Mouse (Mus musculus) CH12.LX (cell line): ENCODE measurements around the gene Uchl4. TPM values are rescaled to one million over a fixed set of nuclear protein-coding genes. Genes with fewer than 3 reads are reported as not detected.

Experiments used
- DNase-seq: peaks from one replicate; pipeline ENCODE4 v3.0.0-alpha.2; 2013; ENCODE audit errors: extremely low read depth
- H3K27ac ChIP-seq: 2 replicates; pipeline ENCODE4 v1.5.1; 2012; ENCODE audit warnings: low read depth, mild to moderate bottlenecking, control low read depth, moderate library complexity; ENCODE audit not compliant: insufficient read depth
- H3K27me3 ChIP-seq: replicated peaks from 2 replicates; pipeline ENCODE3; 2012; ENCODE audit warnings: inconsistent platforms
- H3K36me3 ChIP-seq, 2 experiments: replicated peaks in 1 of 2; 2 replicates each; pipeline versions ENCODE3 to v1.6.1; 2012; ENCODE audit warnings: inconsistent platforms in 1 of 2, low read length in 1 of 2, mild to moderate bottlenecking in 1 of 2, mixed read lengths in 1 of 2, moderate library complexity in 1 of 2; ENCODE audit not compliant: control insufficient read depth in 1 of 2, insufficient read depth in 1 of 2
- H3K4me1 ChIP-seq, 2 experiments: 2 replicates each; pipeline ENCODE4 v1.6.1; 2012; ENCODE audit warnings: inconsistent platforms in 1 of 2, moderate library complexity in 1 of 2; ENCODE audit not compliant: insufficient read depth in 2 of 2, control insufficient read depth in 1 of 2
- H3K4me2 ChIP-seq: 2 replicates; pipeline ENCODE4 v1.6.1; 2012; ENCODE audit warnings: low read depth, mild to moderate bottlenecking, control low read depth; ENCODE audit not compliant: poor library complexity, insufficient read depth, severe bottlenecking
- H3K4me3 ChIP-seq, 3 experiments: fragments of 150-350 bp in 1 of 3; sonication (generic) in 1 of 3; replicated peaks in 1 of 3; 2 replicates each; pipeline versions ENCODE3 to v1.5.1; 2011 to 2012; ENCODE audit warnings: low read depth in 2 of 3, low read length in 2 of 3, mild to moderate bottlenecking in 2 of 3, moderate library complexity in 2 of 3, control low read depth in 1 of 3, improper control_type of control experiment in 1 of 3, inconsistent platforms in 1 of 3, mixed read lengths in 1 of 3; ENCODE audit not compliant: poor library complexity in 1 of 3
- H3K79me2 ChIP-seq: replicated peaks from 2 replicates; pipeline ENCODE4 v1.6.1; 2012; ENCODE audit warnings: mild to moderate bottlenecking, moderate library complexity; ENCODE audit not compliant: control insufficient read depth, poor library complexity, insufficient read depth, severe bottlenecking; ENCODE audit errors: extremely low read depth
- H3K9ac ChIP-seq: 2 replicates; pipeline ENCODE4 v1.6.1; 2012; ENCODE audit warnings: low read depth, mild to moderate bottlenecking, control low read depth, moderate library complexity; ENCODE audit not compliant: insufficient read depth
- H3K9me3 ChIP-seq: replicated peaks from 2 replicates; pipeline ENCODE3; 2012; ENCODE audit warnings: low read length, inconsistent platforms, mixed read lengths
- CHD2 ChIP-seq: IDR thresholded peaks from 2 replicates; pipeline ENCODE4 v1.6.1; 2011; ENCODE audit warnings: low read length, improper control_type of control experiment
- ELF1 ChIP-seq: IDR thresholded peaks from 2 replicates; pipeline ENCODE4 v1.6.1; 2014; ENCODE audit warnings: low read depth, mild to moderate bottlenecking, inconsistent platforms, low read length, improper control_type of control experiment
- ETS1 ChIP-seq: conservative IDR thresholded peaks from 2 replicates; pipeline ENCODE4 v1.6.1; 2012; ENCODE audit warnings: low read depth, mild to moderate bottlenecking, inconsistent platforms, low read length, improper control_type of control experiment, moderate library complexity
- HCFC1 ChIP-seq: IDR thresholded peaks from 2 replicates; pipeline ENCODE4 v1.6.1; 2012; ENCODE audit warnings: low read depth, mild to moderate bottlenecking, inconsistent platforms, low read length, improper control_type of control experiment
- KAT2A ChIP-seq: IDR thresholded peaks from 2 replicates; pipeline ENCODE4 v1.6.1; 2012; ENCODE audit warnings: low read length, improper control_type of control experiment, inconsistent platforms; ENCODE audit not compliant: insufficient replicate concordance
- MAZ ChIP-seq: IDR thresholded peaks from 2 replicates; pipeline ENCODE4 v1.6.1; 2012; ENCODE audit warnings: low read depth, mild to moderate bottlenecking, inconsistent platforms, low read length, improper control_type of control experiment, moderate library complexity
- MXI1 ChIP-seq: IDR thresholded peaks from 2 replicates; pipeline ENCODE4 v1.6.1; 2011; ENCODE audit warnings: mild to moderate bottlenecking, low read depth, low read length, improper control_type of control experiment
- MYC ChIP-seq: IDR thresholded peaks from 2 replicates; pipeline ENCODE4 v1.6.1; 2011; ENCODE audit warnings: low read depth, mild to moderate bottlenecking, improper control_type of control experiment, low read length
- NELFE ChIP-seq: IDR thresholded peaks from 2 replicates; pipeline ENCODE4 v1.6.1; 2011; ENCODE audit warnings: low read depth, low read length, improper control_type of control experiment
- NRF1 ChIP-seq: IDR thresholded peaks from 2 replicates; pipeline ENCODE4 v1.6.1; 2014; ENCODE audit warnings: low read depth, mild to moderate bottlenecking, inconsistent platforms, low read length, improper control_type of control experiment, moderate library complexity
- POLR2AphosphoS2 ChIP-seq: IDR thresholded peaks from 2 replicates; pipeline ENCODE4 v1.6.1; 2011; ENCODE audit warnings: low read depth, low read length, improper control_type of control experiment
- SMC3 ChIP-seq: IDR thresholded peaks from 2 replicates; pipeline ENCODE4 v1.6.1; 2011; ENCODE audit warnings: low read depth, low read length, improper control_type of control experiment
- UBTF ChIP-seq: IDR thresholded peaks from 2 replicates; pipeline ENCODE4 v1.6.1; 2012; ENCODE audit warnings: low read depth, mild to moderate bottlenecking, inconsistent platforms, low read length, improper control_type of control experiment, moderate library complexity
- ZC3H11A ChIP-seq: IDR thresholded peaks from 2 replicates; pipeline ENCODE4 v1.6.1; 2012; ENCODE audit warnings: low read depth, mild to moderate bottlenecking, inconsistent platforms, low read length, improper control_type of control experiment
- ZNF384 ChIP-seq: IDR thresholded peaks from 2 replicates; pipeline ENCODE4 v1.6.1; 2012; ENCODE audit warnings: low read depth, low read length, improper control_type of control experiment, inconsistent platforms
- dilution Hi-C: fragments of 300-500 bp; cut with MboI; formaldehyde crosslinking; loops from 2 replicates; pipeline ENCODE4 v1.14.3; 2020; ENCODE audit warnings: low sequenced_read_pairs; ENCODE audit not compliant: extremely low pct_unique_long_range_greater_than_20kb, extremely low pct_ligation_motif_present
- in situ Hi-C: fragments of 300-500 bp; cut with MboI; formaldehyde crosslinking; loops from 3 replicates; pipeline ENCODE4 v1.14.3; 2019; ENCODE audit warnings: low sequenced_read_pairs, low pct_ligation_motif_present, low pct_unique_long_range_greater_than_20kb, mixed read lengths
- polyA plus RNA-seq: library from polyadenylated mRNA; unstranded; fragments of >175 nt; gene quantifications from 2 replicates; pipeline ENCODE4 v1.2.1, GENCODE M21; 2012; ENCODE audit warnings: low read depth; ENCODE audit not compliant: insufficient read length
- total RNA-seq, 2 experiments: library from RNA; depleted of rRNA; stranded (reverse); fragments of 300-350 nt in 1 of 2; fragments of >200 nt in 1 of 2; gene quantifications; 2 replicates each; pipeline ENCODE4 v1.2.3; 2012 to 2014

The Uchl4 gene
- total RNA-seq (2012; rRNA removed) (0.55 and 0.59 TPM in 2 replicates), total RNA-seq (2014; rRNA removed) (8.2 and 11.0 TPM in 2 replicates), polyA plus RNA-seq (16.8 and 21.0 TPM in 2 replicates)

DNA sequence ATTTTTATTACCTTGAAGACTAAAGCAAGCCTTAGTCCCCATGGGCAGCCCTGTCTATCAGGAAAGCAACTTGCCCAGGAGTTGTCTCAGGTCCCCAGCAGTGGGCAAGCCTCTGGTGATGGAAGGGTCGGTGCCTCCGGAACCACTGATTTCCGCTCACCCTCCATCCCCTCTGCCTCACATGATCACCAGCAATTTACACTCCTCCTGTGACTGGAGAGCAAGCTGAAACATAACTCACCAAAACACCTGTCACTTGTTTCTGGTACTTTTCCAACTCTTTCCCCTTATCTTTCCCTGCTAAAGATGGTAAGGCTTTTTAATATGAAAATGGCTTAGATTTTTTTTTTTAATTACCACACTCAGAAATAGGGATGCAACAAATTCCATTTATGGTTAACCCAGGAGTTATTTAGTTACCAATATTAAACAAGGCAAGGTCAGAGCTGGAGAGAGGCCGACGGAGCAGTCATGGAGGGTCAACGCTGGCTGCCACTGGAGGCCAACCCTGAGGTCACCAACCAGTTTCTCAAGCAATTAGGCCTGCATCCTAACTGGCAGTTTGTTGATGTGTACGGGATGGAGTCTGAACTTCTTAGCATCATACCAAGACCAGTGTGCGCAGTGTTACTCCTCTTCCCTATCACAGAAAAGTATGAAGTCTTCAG is at the start of gene Uchl4:
TSS of gene Uchl4 (plus strand) at position 434 of the 668 bp plus-strand sequence.
- Histone ChIP-seq H3K4me1 (peaks cover 0 to 10% of the 10 kb centered on the region in 2 experiments; a peak in 2 of 4 replicates), H3K36me3 (peaks cover 9 to 56% of the 10 kb centered on the region in 2 experiments), H3K27ac (no peak within 1 kb of the TSS), H3K79me2 (peaks cover 2% of the 10 kb centered on the region), H3K9ac (no peak within 1 kb of the TSS), H3K4me2 (no peak within 1 kb of the TSS), H3K27me3 (no peaks in the 10 kb centered on the region)
- DNase-seq: no peak
- dilution Hi-C loops: no loop called here
- in situ Hi-C loops: no loop called here
- TF ChIP-seq ELF1 (no peak), POLR2AphosphoS2 (no peak), CHD2 (no peak), ZC3H11A (no peak), UBTF (no peak), MAZ (no peak), ZNF384 (no peak), MXI1 (no peak), NRF1 (no peak), KAT2A (no peak), MYC (no peak), ETS1 (no peak), HCFC1 (no peak), NELFE (no peak), SMC3 (no peak)
- TF ChIP-seq, all 38 proteins: peak for 0
- Histone ChIP-seq H3K4me3 (no peak within 1 kb of the TSS), H3K9me3 (no peaks in the 10 kb centered on the region)

DNA sequence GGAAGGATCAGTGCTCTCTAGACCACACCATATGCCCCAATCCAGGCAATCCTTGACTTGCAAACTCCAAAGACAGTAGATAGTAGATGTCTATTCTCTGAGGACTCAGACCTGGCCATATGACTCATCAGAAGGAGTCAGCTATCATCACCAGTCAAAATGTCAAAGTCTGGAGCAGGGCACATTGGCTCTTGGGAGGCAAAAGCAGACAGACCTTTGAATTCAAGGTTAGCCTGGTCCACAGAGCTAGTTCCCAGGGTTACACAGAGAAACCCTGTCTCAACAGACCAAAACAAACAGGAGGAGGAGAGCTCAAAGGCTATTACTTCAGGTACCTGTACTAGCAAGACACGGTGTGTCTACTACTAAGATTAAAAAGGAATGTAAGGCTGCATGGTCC is 41.1 kb upstream of the Uchl4 start:
- in situ Hi-C loops: loop anchor here (10.0 kb wide), 1 partner anchor 61 kb away; the partner anchor contains the start of gene Map2k1
- H3K36me3 ChIP-seq: peaks cover 26 to 90% of the 10 kb centered on the region in 2 experiments

More for the DNA sequence above, 41.1 kb upstream of the Uchl4 start:
- Histone ChIP-seq H3K79me2 (no peaks in the 10 kb centered on the region), H3K9me3 (no peaks in the 10 kb centered on the region), H3K4me1 (no peaks in the 10 kb centered on the region), H3K4me2 (no peak overlapping the region), H3K9ac (no peak overlapping the region), H3K4me3 (no peak overlapping the region), H3K27me3 (no peaks in the 10 kb centered on the region), H3K27ac (no peak overlapping the region)
- TF ChIP-seq SMC3: no peak
- dilution Hi-C loops: no loop called here
- no peak for DNase-seq
